Mouse (Mus musculus) C2C12 (cell line): Measurements from ENCODE around the gene Samd1.

Experiments
- CTCF ChIP-seq: IDR thresholded peaks from one replicate; pipeline ENCODE4 v1.5.1; 2011; ENCODE audit not compliant: control insufficient read depth, insufficient read depth, insufficient read length
- MAX ChIP-seq: IDR thresholded peaks from one replicate; pipeline ENCODE4 v1.6.1; 2011; ENCODE audit warnings: mild to moderate bottlenecking, control low read depth
- USF1 ChIP-seq: IDR thresholded peaks from one replicate; pipeline ENCODE4 v1.6.1; 2011; ENCODE audit warnings: low read depth, mild to moderate bottlenecking, control low read depth, moderate library complexity

- no peak for TF ChIP-seq CTCF
- TF ChIP-seq MAX, result no peak
- no peak for TF ChIP-seq USF1
These were observed 40.5 kb downstream of the Samd1 start for GRCm38 (mm10) chr8:84038015-84038414.
